Mouse (Mus musculus) C2C12 (cell line): ENCODE measurements around the gene Sebox. TPM values are rescaled to one million over a fixed set of nuclear protein-coding genes. Genes with fewer than 3 reads are reported as not detected.

Experiments used
- H3K27me3 ChIP-seq: one replicate; pipeline ENCODE4 v1.6.1; 2011; ENCODE audit not compliant: control insufficient read depth, insufficient read depth, insufficient read length
- H3K36me3 ChIP-seq: one replicate; pipeline ENCODE4 v1.6.1; 2011; ENCODE audit not compliant: control insufficient read depth, insufficient read depth
- H3K4me3 ChIP-seq: one replicate; pipeline ENCODE4 v1.5.1; 2011; ENCODE audit warnings: mild to moderate bottlenecking, control low read depth; ENCODE audit not compliant: poor library complexity, insufficient read depth, severe bottlenecking
- H3K79me2 ChIP-seq: one replicate; pipeline ENCODE4 v1.6.1; 2011; ENCODE audit not compliant: control insufficient read depth, insufficient read depth
- H3K79me3 ChIP-seq: one replicate; pipeline ENCODE4 v1.6.1; 2011; ENCODE audit warnings: low read depth, control low read depth
- H3ac ChIP-seq: one replicate; pipeline ENCODE3; 2011; ENCODE audit warnings: low read depth; ENCODE audit not compliant: control insufficient read depth, insufficient read length
- CEBPB ChIP-seq: IDR thresholded peaks from one replicate; pipeline ENCODE4 v1.6.1; 2011; ENCODE audit warnings: low read depth, mild to moderate bottlenecking, control low read depth, moderate library complexity
- CTCF ChIP-seq: IDR thresholded peaks from one replicate; pipeline ENCODE4 v1.5.1; 2011; ENCODE audit not compliant: control insufficient read depth, insufficient read depth, insufficient read length
- FOSL1 ChIP-seq: IDR thresholded peaks from one replicate; pipeline ENCODE4 v1.8.0; 2011; ENCODE audit warnings: mild to moderate bottlenecking, low read length; ENCODE audit not compliant: poor library complexity, insufficient read depth, severe bottlenecking
- MAX ChIP-seq: IDR thresholded peaks from one replicate; pipeline ENCODE4 v1.6.1; 2011; ENCODE audit warnings: mild to moderate bottlenecking, control low read depth
- MYOD1 ChIP-seq: IDR thresholded peaks from one replicate; pipeline ENCODE4 v1.6.1; 2011; ENCODE audit warnings: low read depth; ENCODE audit not compliant: control insufficient read depth, insufficient read length
- MYOG ChIP-seq: IDR thresholded peaks from one replicate; pipeline ENCODE4 v1.6.1; 2011; ENCODE audit not compliant: control insufficient read depth, insufficient read length; ENCODE audit errors: extremely low read depth
- USF1 ChIP-seq: IDR thresholded peaks from one replicate; pipeline ENCODE4 v1.6.1; 2011; ENCODE audit warnings: low read depth, mild to moderate bottlenecking, control low read depth, moderate library complexity
- polyA plus RNA-seq: library from polyadenylated mRNA; unstranded; fragments of >200 nt; fragmentation: generic; extraction: Trizol; gene quantifications from one replicate; pipeline ENCODE4 v1.2.1, GENCODE M21; 2012; ENCODE audit warnings: missing spikeins

The Sebox gene
- polyA plus RNA-seq, 1 experiment = 0.02 TPM

- H3K27me3 ChIP-seq = no peaks in the 10 kb centered on the region
- no peak for TF ChIP-seq MAX
- TF ChIP-seq CTCF = no peak
- no peak for TF ChIP-seq MYOD1
- no peak for TF ChIP-seq USF1
- TF ChIP-seq FOSL1 = no peak
- TF ChIP-seq MYOG = no peak
- TF ChIP-seq CEBPB = no peak
- H3K4me3 ChIP-seq = peak overlapping the region; percentile 81
- peak overlapping the region; percentile 63 for H3ac ChIP-seq
- peaks cover 59% of the 10 kb centered on the region for H3K79me2 ChIP-seq
- peaks cover 43% of the 10 kb centered on the region for H3K79me3 ChIP-seq
- peaks cover 23% of the 10 kb centered on the region for H3K36me3 ChIP-seq
Observed at GRCm38 (mm10) chr11:78549491-78549987, 46.3 kb downstream of the Sebox start.

GRCm38 (mm10) chr11:78550168-78551058 lies 47.2 kb downstream of the Sebox start, which contains the start of gene Tmem97:
Tmem97 (minus strand) TSS chr11:78550777.
- TF ChIP-seq MYOD1 (no peak), CTCF (no peak), USF1 (peak; percentile 81), MAX (peak; percentile 87)
- peak within 1 kb of the TSS; percentile 63 for H3ac ChIP-seq
- H3K4me3 ChIP-seq = peak within 1 kb of the TSS; percentile 81
- no peaks in the 10 kb centered on the region for H3K27me3 ChIP-seq
- peaks cover 35% of the 10 kb centered on the region for H3K79me3 ChIP-seq
- peaks cover 50% of the 10 kb centered on the region for H3K79me2 ChIP-seq
- peaks cover 15% of the 10 kb centered on the region for H3K36me3 ChIP-seq

GRCm38 (mm10) chr11:78551059-78551398 lies 47.8 kb downstream of the Sebox start:
- Histone ChIP-seq H3ac (peak overlapping the region; percentile 44), H3K79me3 (peaks cover 30% of the 10 kb centered on the region), H3K27me3 (no peaks in the 10 kb centered on the region), H3K79me2 (peaks cover 44% of the 10 kb centered on the region), H3K36me3 (peaks cover 11% of the 10 kb centered on the region), H3K4me3 (no peak overlapping the region)
- no peak for TF ChIP-seq CTCF
- no peak for TF ChIP-seq MAX
- no peak for TF ChIP-seq USF1
- no peak for TF ChIP-seq CEBPB
- no peak for TF ChIP-seq MYOG
- TF ChIP-seq MYOD1 = no peak
- no peak for TF ChIP-seq FOSL1

Other genes with a start within 250 kb of the Sebox start
- 82.8 TPM for gene 2610507B11Rik, start 241.7 kb upstream of the Sebox start, polyA plus RNA-seq
- gene BC030499, start 212.6 kb upstream of the Sebox start, polyA plus RNA-seq = 0.02 TPM
- gene Spag5, start 201.9 kb upstream of the Sebox start, polyA plus RNA-seq = 33.1 TPM
- gene Aldoc, start 180.5 kb upstream of the Sebox start, polyA plus RNA-seq = 0.91 TPM
- gene Pigs, start 175.0 kb upstream of the Sebox start, polyA plus RNA-seq = 37.1 TPM
- 29.5 TPM for gene Unc119, start 160.0 kb upstream of the Sebox start, polyA plus RNA-seq
- gene Foxn1, start 116.9 kb upstream of the Sebox start, polyA plus RNA-seq = 0.39 TPM
- gene Slc13a2, start 81.2 kb upstream of the Sebox start, polyA plus RNA-seq = not detected
- 7.3 TPM for gene Slc46a1, start 37.8 kb upstream of the Sebox start, polyA plus RNA-seq
- gene Sarm1, start 5.7 kb upstream of the Sebox start, polyA plus RNA-seq = 0.19 TPM
- gene Vtn, start 4.4 kb upstream of the Sebox start, polyA plus RNA-seq = not detected
- gene Tmem199, start 8.7 kb downstream of the Sebox start, polyA plus RNA-seq = 41.3 TPM
- 111 TPM for gene Poldip2, start 8.7 kb downstream of the Sebox start, polyA plus RNA-seq
- 60.7 TPM for gene Tnfaip1, start 32.9 kb downstream of the Sebox start, polyA plus RNA-seq
- gene Ift20, start 32.9 kb downstream of the Sebox start, polyA plus RNA-seq = 61.1 TPM
- gene Tmem97, start 47.3 kb downstream of the Sebox start, polyA plus RNA-seq = 164 TPM
- gene Nlk, start 193.9 kb downstream of the Sebox start, polyA plus RNA-seq = 5.9 TPM
- gene Ccnq, start 248.3 kb downstream of the Sebox start, polyA plus RNA-seq = 29.8 TPM